Mouse (Mus musculus) thymus, postnatal 36 days (tissue): ENCODE data around the gene Hprt.
A peak's percentile ranks its signal among the peaks of the same experiment; 100 is the strongest.

Experiments used
- DNase-seq, 2 experiments: peaks; one replicate each; pipeline ENCODE4 v3.0.0; 2022; ENCODE audit warnings: mixed read lengths in 2 of 2

The Hprt gene

DNA sequence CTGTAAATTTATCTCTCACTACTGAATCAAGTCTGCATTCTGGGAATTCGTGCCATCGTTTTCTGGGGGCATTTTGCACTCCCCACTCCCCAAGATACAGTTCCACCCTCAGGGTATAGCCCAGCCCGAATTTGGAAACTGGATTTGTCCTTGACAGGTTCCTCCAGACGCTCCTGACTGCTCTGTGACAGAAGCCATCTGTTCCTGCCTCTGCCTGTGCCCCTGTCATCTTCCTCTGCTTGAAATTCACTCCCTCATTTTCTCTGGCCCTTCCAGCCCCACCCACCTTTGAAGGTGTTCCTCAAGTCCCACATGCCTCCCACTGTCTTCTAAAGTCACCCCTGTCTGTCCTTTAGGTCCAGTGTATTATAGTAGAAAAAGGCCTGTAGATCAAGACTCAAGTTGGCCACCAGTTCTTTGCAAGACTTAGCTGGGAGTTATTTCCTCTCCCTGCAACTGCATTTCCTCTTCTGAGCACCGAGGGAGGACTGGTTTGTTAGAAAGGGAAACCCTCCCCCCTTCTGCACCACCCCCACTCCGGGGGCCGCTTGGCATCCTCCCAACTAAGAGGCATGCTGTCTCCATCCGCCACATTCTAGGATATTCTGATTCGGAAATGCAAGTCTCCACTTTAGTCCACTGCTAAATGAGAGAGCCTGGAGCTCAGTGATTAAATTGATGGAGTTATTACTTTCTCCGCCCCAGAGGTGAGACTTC is 57.4 kb downstream of the Hprt start:
- peak; percentile 29 to 35 for DNase-seq

DNA sequence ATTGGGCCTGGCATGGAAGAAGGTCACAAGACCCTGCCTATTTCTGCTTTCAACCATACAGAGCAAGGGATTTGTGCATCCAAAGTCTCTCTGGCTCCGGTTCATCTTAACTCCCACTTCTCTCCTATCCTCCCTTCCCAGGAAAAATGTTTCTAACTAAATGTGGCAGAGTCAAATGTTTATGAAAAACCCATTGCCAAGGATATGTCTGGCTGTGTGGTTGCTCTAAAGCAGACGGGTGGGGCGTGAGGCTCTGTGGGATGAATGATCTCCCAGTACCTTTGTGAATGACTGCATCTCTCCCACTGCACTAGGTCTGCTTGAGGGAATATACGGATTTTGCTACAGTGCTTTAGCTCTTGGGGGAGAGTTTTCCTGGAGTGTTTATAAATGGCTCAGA is 58.1 kb downstream of the Hprt start:
- DNase-seq = no peak

DNA sequence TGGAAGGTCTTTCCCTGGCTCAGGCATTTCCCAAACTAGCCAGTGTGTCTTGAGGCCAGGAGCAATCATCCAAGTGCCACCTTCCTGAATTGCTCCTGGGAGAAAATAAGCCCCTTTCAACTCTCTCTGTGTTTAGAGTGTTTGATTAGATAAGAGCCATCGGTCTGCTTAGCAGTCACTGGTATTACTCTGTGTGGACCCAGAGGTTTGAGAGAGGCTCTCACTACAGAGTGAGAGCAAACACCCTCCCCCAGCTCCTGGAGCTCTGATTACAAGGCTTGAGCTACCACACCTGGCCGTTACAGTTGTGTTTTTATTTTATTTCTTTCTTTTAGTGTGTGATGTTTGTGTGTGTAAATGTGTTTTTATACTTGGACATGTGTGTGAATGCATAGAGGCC is 59.0 kb downstream of the Hprt start:
- DNase-seq = no peak

DNA sequence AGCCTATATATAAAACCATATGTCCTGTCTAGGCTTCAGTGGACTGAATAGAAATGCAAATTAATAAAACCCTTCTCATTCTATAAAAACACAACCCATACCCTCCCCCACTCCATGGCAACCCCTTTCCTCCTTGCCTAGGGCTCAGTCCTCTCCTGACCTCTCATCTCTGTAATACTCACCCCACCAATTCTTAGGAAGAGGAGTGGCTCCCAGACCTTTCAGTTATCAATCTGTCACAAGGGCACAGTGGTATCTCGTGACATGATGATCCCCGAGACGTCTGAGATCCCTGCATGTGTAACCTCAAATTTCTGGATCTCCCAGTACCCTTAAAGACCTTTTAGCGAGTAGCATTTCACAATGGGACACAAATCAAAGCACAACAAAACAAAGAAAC is 61.3 kb downstream of the Hprt start:
- no peak for DNase-seq

DNA sequence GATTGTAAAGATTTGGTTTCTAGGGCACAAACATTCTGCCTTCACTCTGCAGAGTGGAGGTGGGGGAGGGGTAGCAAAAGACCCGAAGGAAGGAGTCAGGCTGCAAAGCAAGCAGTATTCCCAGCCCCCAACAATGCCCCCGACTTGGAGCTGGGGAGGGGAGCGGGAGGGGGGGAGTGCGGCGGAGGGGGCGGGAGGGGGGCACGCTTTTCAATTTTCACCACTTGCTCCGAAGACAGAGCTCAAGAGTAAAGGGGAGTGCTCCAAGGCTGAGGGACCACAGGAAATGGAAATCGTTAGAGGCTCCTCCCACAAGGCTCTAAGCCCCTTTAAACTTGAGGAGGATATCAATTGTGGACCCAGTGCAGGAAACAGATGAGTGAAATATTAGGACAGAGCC is 62.4 kb downstream of the Hprt start:
- DNase-seq = peak; percentile 29

DNA sequence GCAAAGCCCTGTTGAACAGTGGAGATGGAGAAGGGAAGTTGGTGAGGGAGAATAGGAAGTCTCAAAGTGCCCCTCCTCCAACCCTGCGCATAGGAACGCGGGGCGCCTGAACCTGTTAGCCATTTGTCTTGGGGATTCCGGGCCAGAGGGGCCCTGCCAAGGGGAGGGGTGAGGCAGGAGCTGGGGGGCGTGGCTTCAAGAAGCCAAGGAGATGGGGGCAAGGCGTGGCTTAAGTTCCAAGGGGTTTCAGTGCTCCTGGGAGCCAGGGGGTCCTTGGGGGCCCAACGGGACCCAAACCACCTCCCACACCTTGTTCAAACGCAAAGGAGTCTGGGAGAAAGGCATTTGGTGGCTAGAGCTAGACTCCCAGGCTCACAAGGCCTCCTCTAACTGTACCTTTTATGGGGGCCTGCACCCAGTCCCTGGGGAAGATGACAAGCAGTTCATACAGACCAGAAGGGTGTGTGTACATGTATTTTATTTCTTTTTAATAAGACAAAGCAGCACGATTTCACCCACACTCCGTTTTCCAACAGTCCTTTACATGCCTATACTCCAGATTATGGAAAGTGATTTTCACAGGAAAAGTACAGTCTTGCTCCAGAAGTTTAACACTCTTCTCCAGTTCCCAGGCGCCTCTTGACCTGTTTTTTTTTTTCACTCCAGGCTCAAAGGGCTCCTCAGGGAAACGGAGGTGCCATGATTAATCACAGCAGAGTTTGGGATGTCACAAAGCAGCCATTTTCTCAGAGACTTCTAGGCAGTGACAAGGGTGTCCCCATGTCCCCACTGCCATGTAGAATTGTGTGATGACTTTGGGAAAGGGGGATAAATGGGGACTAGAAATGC is 64.9 kb downstream of the Hprt start:
- DNase-seq = peak in 1 of 2 experiments; percentile 22

- no peak for DNase-seq
Measured at GRCm38 (mm10) chrX:53053885-53054284, 65.9 kb downstream of the Hprt start.

DNA sequence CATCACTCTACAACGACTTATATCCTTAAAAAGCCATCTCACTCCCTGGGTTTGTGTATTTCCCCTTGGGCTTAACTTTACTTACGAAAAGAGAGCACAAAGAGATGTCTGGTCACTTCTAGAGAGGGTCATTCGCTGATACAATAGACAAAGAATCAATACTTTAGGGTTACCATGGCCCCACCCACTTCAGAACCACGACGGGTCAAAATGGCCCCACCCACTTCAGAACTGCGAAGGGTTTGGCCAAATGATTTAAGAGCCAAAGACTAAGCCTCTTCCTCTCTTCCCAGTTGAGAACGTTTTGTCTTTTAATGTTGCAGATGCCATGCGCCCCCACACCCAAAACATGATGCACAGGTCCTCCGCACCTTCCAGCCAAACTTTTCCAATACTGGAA is 67.8 kb downstream of the Hprt start:
- DNase-seq = no peak

GRCm38 (mm10) chrX:53056627-53057026 is 68.7 kb downstream of the Hprt start:
- peak; percentile 35 to 50 for DNase-seq

DNA sequence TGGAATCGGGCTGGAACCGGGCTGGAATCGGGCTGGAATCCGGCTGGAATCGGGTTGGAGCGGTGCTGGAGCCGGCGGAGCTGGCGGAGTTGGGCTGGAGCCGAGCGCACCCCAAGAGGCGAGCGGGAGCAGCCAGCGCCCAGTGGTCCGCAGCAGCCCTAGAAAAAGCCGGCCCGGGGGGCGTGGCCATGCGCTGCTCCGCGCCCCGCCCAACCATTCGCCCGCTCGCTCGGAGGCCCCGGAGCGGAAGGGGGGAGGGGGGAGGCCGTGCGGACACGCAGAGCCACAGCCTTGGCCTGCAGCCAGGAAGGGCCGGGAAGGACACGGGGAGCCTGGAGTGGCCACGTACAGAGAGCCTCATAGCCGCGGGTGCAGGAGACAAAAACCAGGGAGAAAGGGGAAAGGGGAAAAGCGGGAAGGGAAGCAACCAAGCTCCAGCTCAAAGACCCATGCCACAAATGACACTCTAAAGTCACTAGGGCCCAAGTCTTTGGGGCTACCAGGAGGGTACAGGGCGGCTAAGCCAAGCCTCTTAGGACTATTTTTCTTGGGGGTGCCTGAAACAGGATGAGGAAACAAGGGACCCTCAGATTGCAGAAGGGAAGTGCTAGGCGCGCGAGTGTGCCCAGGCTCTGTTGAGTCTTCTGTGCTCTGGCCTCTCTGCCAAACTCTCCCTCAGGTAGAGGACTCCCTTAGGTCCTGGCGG is 69.3 kb downstream of the Hprt start:
- peak; percentile 71 to 78 for DNase-seq

GRCm38 (mm10) chrX:53057760-53058090 is 69.8 kb downstream of the Hprt start:
- DNase-seq = no peak

- peak in 1 of 2 experiments; percentile 6 for DNase-seq
Measured at GRCm38 (mm10) chrX:53058459-53059280, 70.7 kb downstream of the Hprt start.

DNA sequence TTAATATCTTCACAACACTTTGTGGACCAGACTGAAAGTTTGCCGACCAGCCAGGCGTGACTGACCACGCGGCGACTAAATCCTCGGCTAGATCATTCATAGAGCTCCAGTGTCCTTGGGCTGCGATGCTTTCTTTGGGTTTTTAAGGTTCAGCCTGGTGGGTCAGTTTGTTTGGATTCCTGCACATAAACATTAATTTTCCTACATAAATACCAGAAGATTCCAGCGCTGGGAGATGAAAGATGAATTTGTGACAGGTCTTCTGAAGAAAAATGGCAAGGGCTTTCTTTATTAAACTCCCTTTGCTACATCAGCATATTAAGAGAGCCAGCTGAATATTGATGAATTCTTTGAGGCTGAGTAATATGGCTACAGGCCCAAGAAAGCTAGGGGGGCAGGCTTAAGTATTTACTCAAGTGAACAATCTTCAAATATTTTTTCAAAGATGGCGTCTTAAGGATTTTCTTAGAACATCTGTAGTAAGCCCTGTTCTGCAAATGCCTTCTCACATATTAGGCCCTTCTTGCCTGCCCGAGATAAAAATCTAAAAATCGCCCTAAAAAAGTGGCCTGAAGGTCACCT is 71.6 kb downstream of the Hprt start:
- no peak for DNase-seq

GRCm38 (mm10) chrX:53064406-53064805 is 76.5 kb downstream of the Hprt start:
- no peak for DNase-seq
